Mouse (Mus musculus) embryonic facial prominence, embryonic 11.5 days (tissue): ENCODE results near the gene Plscr1. TPM values are rescaled to one million over a fixed set of nuclear protein-coding genes. Genes with fewer than 3 reads are reported as not detected.

ENCODE experiments used
- ATAC-seq: fragments of 200-750 bp; cut with Nextera tagmentation; replicated peaks from 2 replicates; pipeline ENCODE4 v1.8.0; 2017; ENCODE audit warnings: low read depth; ENCODE audit not compliant: insufficient number of reproducible peaks, low FRiP score, low TSS enrichment
- DNase-seq: peaks from one replicate; pipeline ENCODE4 v3.0.0-alpha.2; 2015; ENCODE audit warnings: low spot score
- H3K27ac ChIP-seq: fragments of 300-500 bp; sonication (generic); replicated peaks from 2 replicates; pipeline ENCODE4 v1.5.1; 2014; ENCODE audit warnings: mild to moderate bottlenecking, low read depth, low read length, control low read depth
- H3K27me3 ChIP-seq: fragments of 300-500 bp; sonication (generic); 2 replicates; pipeline ENCODE4 v1.6.1; 2014; ENCODE audit warnings: mild to moderate bottlenecking, low read length, moderate library complexity, mixed read lengths; ENCODE audit not compliant: control insufficient read depth, insufficient read depth
- H3K36me3 ChIP-seq: fragments of 300-500 bp; sonication (generic); replicated peaks from 2 replicates; pipeline ENCODE4 v1.6.1; 2014; ENCODE audit warnings: low read depth, mild to moderate bottlenecking, low read length, moderate library complexity, mixed read lengths; ENCODE audit not compliant: control insufficient read depth, insufficient read depth
- H3K4me1 ChIP-seq: fragments of 300-500 bp; sonication (generic); 2 replicates; pipeline ENCODE4 v1.6.1; 2014; ENCODE audit warnings: low read length, mixed read lengths; ENCODE audit not compliant: control insufficient read depth, insufficient read depth
- H3K4me2 ChIP-seq: fragments of 300-500 bp; sonication (generic); 2 replicates; pipeline ENCODE4 v1.6.1; 2014; ENCODE audit warnings: low read depth, mild to moderate bottlenecking, control low read depth, low read length, moderate library complexity
- H3K4me3 ChIP-seq: fragments of 300-500 bp; sonication (generic); 2 replicates; pipeline ENCODE4 v1.5.1; 2014; ENCODE audit warnings: low read depth, low read length, control low read depth
- H3K9ac ChIP-seq: fragments of 300-500 bp; sonication (generic); replicated peaks from 2 replicates; pipeline ENCODE4 v1.6.1; 2014; ENCODE audit warnings: mild to moderate bottlenecking, control low read depth, low read length
- H3K9me3 ChIP-seq: fragments of 300-500 bp; sonication (generic); replicated peaks from 2 replicates; pipeline ENCODE4 v1.6.1; 2016; ENCODE audit warnings: mild to moderate bottlenecking, low read length, inconsistent platforms, mixed read lengths; ENCODE audit not compliant: control insufficient read depth
- whole genome bisulfite sequencing: fragments of 180-500 bp; shearing (Covaris S2); extraction: QIAGEN DNeasy Blood & Tissue Kit; methylation state at CpG from one replicate; pipeline ENCODE4 v1.1.7; 2014; 5-methylcytosine and 5-hydroxymethylcytosine counted together
- polyA plus RNA-seq: library from polyadenylated mRNA; unstranded; fragments of >200 nt; fragmentation: Nextera tagmentation; extraction: Ambion mirVana; gene quantifications from 2 replicates; pipeline ENCODE4 v1.2.1, GENCODE M21; 2014

Gene Plscr1
- polyA plus RNA-seq, 1 experiment from 2014 or later, result 37.1 TPM

DNA sequence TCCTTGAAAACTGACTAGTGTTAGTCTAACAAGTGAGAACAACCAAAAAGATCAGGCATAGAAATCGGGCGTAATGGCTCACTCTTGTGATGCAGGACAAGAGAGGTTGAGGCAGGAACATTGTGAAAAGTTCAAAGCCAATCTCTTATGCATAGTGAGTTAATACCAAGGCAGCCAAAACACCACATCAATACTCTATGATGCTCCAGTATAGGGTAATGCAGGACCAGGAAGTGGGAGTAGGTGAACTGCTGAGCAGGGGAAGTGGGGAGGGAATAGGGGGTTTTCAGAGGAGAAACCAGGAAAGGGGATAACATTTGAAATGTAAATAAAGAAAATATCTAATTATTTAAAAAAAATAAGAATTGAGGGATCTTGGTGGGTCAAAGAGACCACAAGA lies 31.7 kb upstream of the Plscr1 start:
- 91% methylated on average over 2 of the region's 2 CpGs for WGBS

DNA sequence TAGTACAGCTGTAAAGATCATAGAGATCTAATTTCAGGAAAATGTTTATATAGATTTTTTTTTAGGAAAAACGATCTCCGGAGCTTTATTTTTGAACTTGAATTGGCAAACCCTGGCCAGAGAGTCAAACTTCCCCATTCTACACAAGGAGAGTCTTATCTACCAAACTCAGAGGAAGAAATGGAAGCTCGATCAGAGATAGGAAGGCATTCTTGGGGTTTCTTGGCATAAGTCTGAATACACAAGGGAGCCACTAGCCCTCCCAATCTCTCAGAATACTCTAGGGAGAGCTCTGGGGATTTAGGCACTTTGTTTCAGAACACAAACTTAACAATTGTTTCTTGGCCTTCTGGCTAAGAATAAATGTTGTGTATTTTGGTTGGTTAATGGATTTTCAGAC lies 29.4 kb upstream of the Plscr1 start:
- H3K4me3 ChIP-seq, result no peak overlapping the region
- no peak overlapping the region for H3K9ac ChIP-seq
- H3K4me2 ChIP-seq, result no peak overlapping the region
- ATAC-seq (no peak), DNase-seq (no peak)
- H3K9me3 ChIP-seq, result no peaks in the 10 kb centered on the region
- H3K4me1 ChIP-seq, result no peaks in the 10 kb centered on the region
- 78% methylated on average over 3 of the region's 3 CpGs for WGBS
- no peak overlapping the region for H3K27ac ChIP-seq
- no peaks in the 10 kb centered on the region for H3K27me3 ChIP-seq
- H3K36me3 ChIP-seq, result no peaks in the 10 kb centered on the region

More for the DNA sequence above, 31.7 kb upstream of the Plscr1 start:
- H3K4me2 ChIP-seq, result no peak overlapping the region
- DNase-seq (no peak), ATAC-seq (no peak)
- H3K9ac ChIP-seq, result no peak overlapping the region
- H3K4me1 ChIP-seq, result no peaks in the 10 kb centered on the region
- H3K4me3 ChIP-seq, result no peak overlapping the region
- no peak overlapping the region for H3K27ac ChIP-seq
- H3K27me3 ChIP-seq, result no peaks in the 10 kb centered on the region
- no peaks in the 10 kb centered on the region for H3K9me3 ChIP-seq
- no peaks in the 10 kb centered on the region for H3K36me3 ChIP-seq

DNA sequence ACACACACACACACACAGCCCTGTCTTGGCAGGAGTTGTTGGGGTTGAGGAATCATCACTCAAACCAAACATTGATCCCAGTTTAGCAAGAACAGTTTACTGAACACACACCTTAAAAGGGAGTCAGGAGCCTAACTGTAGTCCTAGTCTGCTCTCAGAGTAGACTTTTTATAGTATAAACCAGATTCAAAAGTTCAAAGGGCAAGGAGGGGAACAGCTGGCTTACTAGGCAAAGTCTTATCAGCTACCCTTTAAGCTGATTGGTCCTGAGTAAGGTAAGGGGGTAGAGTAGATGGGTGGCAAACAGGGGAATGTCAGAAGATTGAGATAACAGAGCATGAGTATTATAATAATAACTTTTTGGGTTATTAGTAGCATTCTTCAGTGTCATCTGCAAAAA lies 28.1 kb upstream of the Plscr1 start:
- H3K4me2 ChIP-seq, result no peak overlapping the region
- no peak overlapping the region for H3K9ac ChIP-seq
- no peak overlapping the region for H3K27ac ChIP-seq
- no peak for ATAC-seq
- H3K9me3 ChIP-seq, result no peaks in the 10 kb centered on the region
- no peak overlapping the region for H3K4me3 ChIP-seq
- no peaks in the 10 kb centered on the region for H3K36me3 ChIP-seq
- no peak for DNase-seq
- H3K27me3 ChIP-seq, result no peaks in the 10 kb centered on the region
- no peaks in the 10 kb centered on the region for H3K4me1 ChIP-seq

GRCm38 (mm10) chr9:92224598-92225231 lies 24.8 kb upstream of the Plscr1 start:
- DNase-seq (no peak), ATAC-seq (no peak)
- WGBS, result 88% methylated on average over 1 of the region's 1 CpGs
- H3K4me2 ChIP-seq, result no peak overlapping the region
- H3K9ac ChIP-seq, result no peak overlapping the region
- H3K36me3 ChIP-seq, result no peaks in the 10 kb centered on the region
- no peak overlapping the region for H3K4me3 ChIP-seq
- no peak overlapping the region for H3K27ac ChIP-seq
- no peaks in the 10 kb centered on the region for H3K9me3 ChIP-seq
- no peaks in the 10 kb centered on the region for H3K4me1 ChIP-seq
- no peaks in the 10 kb centered on the region for H3K27me3 ChIP-seq

- Histone ChIP-seq H3K4me1 (no peaks in the 10 kb centered on the region), H3K36me3 (no peaks in the 10 kb centered on the region), H3K4me3 (no peak overlapping the region), H3K9me3 (no peaks in the 10 kb centered on the region), H3K4me2 (no peak overlapping the region), H3K27ac (no peak overlapping the region), H3K27me3 (no peaks in the 10 kb centered on the region), H3K9ac (no peak overlapping the region)
- ATAC-seq (no peak), DNase-seq (no peak)
- WGBS, result 91% methylated on average over 3 of the region's 3 CpGs
Observed at GRCm38 (mm10) chr9:92226127-92226655, 23.4 kb upstream of the Plscr1 start.

GRCm38 (mm10) chr9:92226795-92227194 lies 22.8 kb upstream of the Plscr1 start:
- H3K4me1 ChIP-seq, result no peaks in the 10 kb centered on the region
- no peak for ATAC-seq
- H3K27ac ChIP-seq, result no peak overlapping the region
- whole genome bisulfite sequencing, result 77% methylated on average over 3 of the region's 3 CpGs
- no peaks in the 10 kb centered on the region for H3K9me3 ChIP-seq
- H3K4me3 ChIP-seq, result no peak overlapping the region
- H3K27me3 ChIP-seq, result no peaks in the 10 kb centered on the region
- H3K4me2 ChIP-seq, result no peak overlapping the region
- no peaks in the 10 kb centered on the region for H3K36me3 ChIP-seq
- DNase-seq, result no peak
- no peak overlapping the region for H3K9ac ChIP-seq

GRCm38 (mm10) chr9:92228867-92229832 lies 20.4 kb upstream of the Plscr1 start:
- Histone ChIP-seq H3K4me3 (no peak overlapping the region), H3K36me3 (no peaks in the 10 kb centered on the region), H3K9me3 (no peaks in the 10 kb centered on the region), H3K27me3 (no peaks in the 10 kb centered on the region), H3K9ac (no peak overlapping the region), H3K4me1 (no peaks in the 10 kb centered on the region), H3K27ac (no peak overlapping the region), H3K4me2 (no peak overlapping the region)
- WGBS, result 87% methylated on average over 16 of the region's 16 CpGs
- ATAC-seq (no peak), DNase-seq (no peak)

DNA sequence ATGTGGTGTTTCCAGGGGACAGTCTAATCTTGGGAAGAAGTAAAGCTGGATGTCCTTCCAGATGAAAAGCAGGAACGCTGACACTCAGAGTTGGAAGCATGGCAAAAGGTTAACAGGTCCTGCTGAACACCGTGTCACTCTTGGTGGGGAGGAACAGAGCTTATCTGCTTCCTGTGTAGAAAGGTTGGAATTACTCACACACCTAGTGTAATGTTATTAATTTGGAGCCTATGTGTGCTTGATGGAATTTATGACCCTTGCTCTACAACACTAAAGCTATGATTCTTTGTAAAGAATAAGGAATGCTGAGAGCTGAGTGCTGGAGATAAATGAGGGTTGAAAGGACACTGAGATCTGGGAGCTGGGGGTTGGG lies 19.7 kb upstream of the Plscr1 start:
- DNase-seq (no peak), ATAC-seq (no peak)
- no peak overlapping the region for H3K4me2 ChIP-seq
- H3K27ac ChIP-seq, result no peak overlapping the region
- H3K27me3 ChIP-seq, result no peaks in the 10 kb centered on the region
- H3K9ac ChIP-seq, result no peak overlapping the region
- no peaks in the 10 kb centered on the region for H3K9me3 ChIP-seq
- no peaks in the 10 kb centered on the region for H3K4me1 ChIP-seq
- no peaks in the 10 kb centered on the region for H3K36me3 ChIP-seq
- 74% methylated on average over 2 of the region's 2 CpGs for WGBS
- H3K4me3 ChIP-seq, result no peak overlapping the region
